Mouse (Mus musculus) heart, adult 2 months (tissue): Measurements from ENCODE around the gene Tbc1d10c.

Experiments used
- CTCF ChIP-seq: fragments of 200-600 bp; IDR thresholded peaks from 2 replicates; pipeline ENCODE4 v1.8.1; 2022; ENCODE audit warnings: antibody characterized with exemption, mild to moderate bottlenecking, moderate library complexity
- EP300 ChIP-seq: fragments of 200-500 bp; IDR thresholded peaks from 2 replicates; pipeline ENCODE4 v1.6.1; 2011; ENCODE audit warnings: low read depth, low read length, control low read depth; ENCODE audit not compliant: insufficient read depth
- POLR2A ChIP-seq: fragments of 200-500 bp; IDR thresholded peaks from 2 replicates; pipeline ENCODE4 v1.6.1; 2011; ENCODE audit warnings: mild to moderate bottlenecking, low read depth, low read length, control low read depth; ENCODE audit not compliant: insufficient read depth

GRCm38 (mm10) chr19:4169810-4170209 lies 21.3 kb downstream of the Tbc1d10c start:
- TF ChIP-seq EP300 (no peak), CTCF (no peak), POLR2A (no peak)
